Mouse (Mus musculus) c-Kit-negative CD71-positive TER-119-positive erythroid progenitor cells, embryonic 14.5 days (primary cell): ENCODE data around the gene Fgfr2.

Source experiments
- DNase-seq: peaks from one replicate; pipeline ENCODE4 v3.0.0-alpha.2; 2013; ENCODE audit warnings: low read depth, low spot score

Gene Fgfr2

GRCm38 (mm10) chr7:132232937-132233336, 890.2 kb downstream of the Fgfr2 start:
- no peak for DNase-seq

- DNase-seq = no peak
Measured at GRCm38 (mm10) chr7:132231476-132231875, 891.7 kb downstream of the Fgfr2 start.

GRCm38 (mm10) chr7:132230961-132231360, 892.2 kb downstream of the Fgfr2 start:
- DNase-seq = no peak

GRCm38 (mm10) chr7:132227075-132227640, 896.0 kb downstream of the Fgfr2 start:
- DNase-seq = no peak

GRCm38 (mm10) chr7:132226379-132227074, 896.6 kb downstream of the Fgfr2 start:
- peak; percentile 52 for DNase-seq

GRCm38 (mm10) chr7:132223452-132224141, 899.6 kb downstream of the Fgfr2 start:
- DNase-seq = no peak

- no peak for DNase-seq
Measured at GRCm38 (mm10) chr7:132214031-132214430, 909.1 kb downstream of the Fgfr2 start.

GRCm38 (mm10) chr7:132213460-132213859, 909.7 kb downstream of the Fgfr2 start:
- DNase-seq = no peak

GRCm38 (mm10) chr7:132211920-132212701, 911.0 kb downstream of the Fgfr2 start:
- DNase-seq = no peak

GRCm38 (mm10) chr7:132210616-132211015, 912.5 kb downstream of the Fgfr2 start:
- no peak for DNase-seq

GRCm38 (mm10) chr7:132208946-132209651, 914.1 kb downstream of the Fgfr2 start:
- DNase-seq = no peak

- DNase-seq = no peak
Measured at GRCm38 (mm10) chr7:132204073-132204612, 919.0 kb downstream of the Fgfr2 start.

- no peak for DNase-seq
Measured at GRCm38 (mm10) chr7:132199686-132200085, 923.5 kb downstream of the Fgfr2 start.

- no peak for DNase-seq
Measured at GRCm38 (mm10) chr7:132198806-132199205, 924.3 kb downstream of the Fgfr2 start.

GRCm38 (mm10) chr7:132197817-132198475, 925.2 kb downstream of the Fgfr2 start:
- no peak for DNase-seq

GRCm38 (mm10) chr7:132196581-132196980, 926.6 kb downstream of the Fgfr2 start:
- DNase-seq = no peak

- no peak for DNase-seq
Measured at GRCm38 (mm10) chr7:132193606-132194005, 929.5 kb downstream of the Fgfr2 start.

GRCm38 (mm10) chr7:132187456-132187855, 935.7 kb downstream of the Fgfr2 start:
- DNase-seq = no peak

GRCm38 (mm10) chr7:132183892-132184404, 939.2 kb downstream of the Fgfr2 start:
- no peak for DNase-seq

- DNase-seq = no peak
Measured at GRCm38 (mm10) chr7:132181586-132182198, 941.5 kb downstream of the Fgfr2 start.
